Mouse (Mus musculus) myocyte (in vitro differentiated cells): ENCODE results near the gene Napa.

Experiments
- CEBPB ChIP-seq: IDR thresholded peaks from 2 replicates; pipeline ENCODE4 v1.6.1; 2011; ENCODE audit warnings: mild to moderate bottlenecking, moderate library complexity; ENCODE audit not compliant: poor library complexity, insufficient read depth, severe bottlenecking
- E2F4 ChIP-seq: IDR thresholded peaks from one replicate; pipeline ENCODE4 v1.6.1; 2011; ENCODE audit warnings: mild to moderate bottlenecking, control low read depth, moderate library complexity; ENCODE audit not compliant: insufficient read depth
- MAX ChIP-seq: IDR thresholded peaks from one replicate; pipeline ENCODE4 v1.6.1; 2011; ENCODE audit warnings: low read depth, mild to moderate bottlenecking, control low read depth
- MYOD1 ChIP-seq, 3 experiments: IDR thresholded peaks; one replicate each; pipeline ENCODE4 v1.6.1; 2011; ENCODE audit warnings: control low read depth in 2 of 3, low read depth in 2 of 3, mild to moderate bottlenecking in 2 of 3, moderate library complexity in 1 of 3; ENCODE audit not compliant: insufficient read length in 2 of 3, control insufficient read depth in 1 of 3
- POLR2A ChIP-seq: IDR thresholded peaks from one replicate; pipeline ENCODE4 v1.6.1; 2011; ENCODE audit warnings: low read depth, mild to moderate bottlenecking, control low read depth, moderate library complexity; ENCODE audit not compliant: insufficient read length
- POLR2AphosphoS2 ChIP-seq: IDR thresholded peaks from one replicate; pipeline ENCODE4 v1.6.1; 2011; ENCODE audit warnings: low read depth, control low read depth; ENCODE audit not compliant: insufficient read length
- USF1 ChIP-seq: IDR thresholded peaks from one replicate; pipeline ENCODE4 v1.6.1; 2011; ENCODE audit warnings: low read depth, mild to moderate bottlenecking, control low read depth, moderate library complexity

- TF ChIP-seq E2F4 (no peak), POLR2A (peak; percentile 48), MYOD1 (IDR thresholded peaks at IDR 0.05; ENCODE audit: control insufficient read depth in 1 of 3, insufficient read length in 2 of 3, low read depth in 2 of 3) (no peak), MAX (no peak), CEBPB (no peak), POLR2AphosphoS2 (peak; percentile 75), USF1 (no peak)
Observed at GRCm38 (mm10) chr7:16119569-16120261, 21.5 kb downstream of the Napa start, which contains the start of gene Kptn.
